Mouse (Mus musculus): ENCODE measurements around the gene Ube2ql1.
A peak's percentile ranks its signal among the peaks of the same experiment; 100 is the strongest.

GRCm38 (mm10) chr13:69739759-69740135, at the start of gene Ube2ql1:
- TF ChIP-seq ZC3H11A (IDR thresholded peaks at IDR 0.05; ENCODE audit: borderline replicate concordance, low read depth, low read length) (peak; percentile 21; the same call in 1 of the 2 replicates), HCFC1 (IDR thresholded peaks at IDR 0.05; ENCODE audit: borderline replicate concordance, insufficient read depth, low read length) (no peak; the same call in 1 of the 2 replicates), ZNF384 (IDR thresholded peaks at IDR 0.05; ENCODE audit: low read depth, low read length) (no peak), CHD2 (IDR thresholded peaks at IDR 0.05; ENCODE audit: low read depth, low read length) (no peak)
